Mouse (Mus musculus) hindbrain, embryonic 13.5 days (tissue): ENCODE measurements around the gene Zfp983. TPM values are rescaled to one million over a fixed set of nuclear protein-coding genes. Genes with fewer than 3 reads are reported as not detected.
"Not testable (repeated sequence)": the region's sequence is repeated elsewhere in the genome, so short reads cannot be mapped to it uniquely, and the experiment has no call there.

Source experiments
- ATAC-seq: fragments of 200-750 bp; cut with Nextera tagmentation; 2 replicates; pipeline ENCODE4 v1.8.0; 2017; ENCODE audit warnings: moderate TSS enrichment; ENCODE audit not compliant: low FRiP score
- H3K27ac ChIP-seq: fragments of 300-500 bp; sonication (generic); 2 replicates; pipeline ENCODE4 v1.5.1; 2015; ENCODE audit warnings: inconsistent platforms, mild to moderate bottlenecking, moderate library complexity
- H3K27me3 ChIP-seq: fragments of 300-500 bp; sonication (generic); 2 replicates; pipeline ENCODE4 v1.6.1; 2015; ENCODE audit warnings: mild to moderate bottlenecking, inconsistent platforms
- H3K36me3 ChIP-seq: fragments of 300-500 bp; sonication (generic); 2 replicates; pipeline ENCODE4 v1.6.1; 2015; ENCODE audit warnings: mild to moderate bottlenecking, inconsistent platforms
- H3K4me1 ChIP-seq: fragments of 300-500 bp; sonication (generic); replicated peaks from 2 replicates; pipeline ENCODE4 v1.6.1; 2015; ENCODE audit warnings: inconsistent platforms
- H3K4me2 ChIP-seq: fragments of 300-500 bp; sonication (generic); 2 replicates; pipeline ENCODE4 v1.6.1; 2015; ENCODE audit warnings: inconsistent platforms, mild to moderate bottlenecking, moderate library complexity
- H3K4me3 ChIP-seq: fragments of 300-500 bp; sonication (generic); 2 replicates; pipeline ENCODE4 v1.5.1; 2015; ENCODE audit warnings: mild to moderate bottlenecking, inconsistent platforms
- H3K9ac ChIP-seq: fragments of 300-500 bp; sonication (generic); 2 replicates; pipeline ENCODE4 v1.6.1; 2015; ENCODE audit warnings: mild to moderate bottlenecking, inconsistent platforms
- H3K9me3 ChIP-seq: fragments of 300-500 bp; sonication (generic); 2 replicates; pipeline ENCODE4 v1.6.1; 2016; ENCODE audit warnings: inconsistent platforms
- WGBS: fragments of 180-500 bp; shearing (Covaris S2); methylation state at CpG from one replicate; pipeline ENCODE4 v1.1.7; 2015; 5-methylcytosine and 5-hydroxymethylcytosine counted together
- polyA plus RNA-seq: library from polyadenylated mRNA; unstranded; fragments of >200 nt; fragmentation: Nextera tagmentation; extraction: Ambion mirVana; gene quantifications from 2 replicates; pipeline ENCODE4 v1.2.1, GENCODE M21; 2015

Gene Zfp983
- polyA plus RNA-seq: 11.7 and 12.9 TPM in 2 replicates

DNA sequence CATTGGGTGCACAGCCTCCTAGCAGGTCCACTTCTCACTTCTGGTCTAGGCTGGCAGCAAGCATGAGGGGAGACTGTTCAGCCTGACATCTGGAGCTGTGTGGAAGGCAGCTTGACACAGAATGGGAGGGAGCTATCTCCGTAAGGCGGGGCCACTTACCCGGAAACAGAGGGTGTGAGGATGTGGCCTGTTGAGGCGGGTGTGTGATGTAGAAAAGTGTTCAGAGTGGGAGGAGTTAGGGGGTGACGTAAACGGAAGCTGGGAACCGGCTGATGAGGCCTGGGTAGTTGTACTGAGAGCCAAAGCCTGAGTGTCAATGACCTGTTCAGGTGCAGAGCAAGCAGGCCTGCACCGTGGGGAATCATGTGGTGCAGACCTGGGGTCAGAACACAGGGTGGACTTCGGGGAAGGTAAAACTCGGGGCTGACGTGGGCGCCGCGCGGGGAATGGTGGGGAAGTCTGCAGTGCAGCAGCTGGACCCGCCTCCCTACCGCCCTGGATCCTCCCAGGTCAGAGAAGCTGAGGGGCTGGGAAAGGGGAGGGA lies at the start of gene Zfp983:
Zfp983 (plus strand) TSS at position 261 of the 544 bp plus-strand sequence.
- peak; percentile 100 for ATAC-seq
- H3K9me3 ChIP-seq, H3K36me3 ChIP-seq, H3K27me3 ChIP-seq, H3K4me1 ChIP-seq: not testable (repeated sequence)
- Histone ChIP-seq H3K4me3 (peak within 1 kb of the TSS; percentile 46), H3K4me2 (peak within 1 kb of the TSS; percentile 48), H3K9ac (peak within 1 kb of the TSS; percentile 31; the same call in 1 of the 2 replicates), H3K27ac (peak within 1 kb of the TSS; percentile 58)
- under 1% methylated on average over 17 of the region's 17 CpGs for WGBS

DNA sequence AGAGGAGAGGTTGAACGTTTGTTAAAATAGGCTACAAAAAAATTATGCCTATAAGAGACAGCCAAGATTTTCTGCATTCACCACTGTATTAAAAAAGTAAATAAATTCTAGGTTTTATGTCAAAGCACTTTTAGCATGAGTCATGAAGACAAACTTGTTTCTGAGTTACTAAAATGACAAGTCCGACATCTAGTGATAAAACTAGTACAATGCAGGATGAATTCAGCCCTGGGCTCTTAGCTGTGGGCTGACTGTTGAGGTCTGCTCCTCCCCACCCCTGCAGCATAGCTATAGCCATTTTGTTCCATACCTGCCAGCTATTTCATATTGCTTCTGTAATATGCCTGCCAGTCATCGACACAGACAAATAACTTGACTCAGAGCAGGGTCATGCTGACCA lies 34.1 kb upstream of the Zfp983 start:
- no peaks in the 10 kb centered on the region for H3K36me3 ChIP-seq
- no peaks in the 10 kb centered on the region for H3K27me3 ChIP-seq
- no peaks in the 10 kb centered on the region for H3K4me1 ChIP-seq
- no peak overlapping the region for H3K4me2 ChIP-seq
- H3K9ac ChIP-seq: no peak overlapping the region
- ATAC-seq: no peak
- no peaks in the 10 kb centered on the region for H3K9me3 ChIP-seq
- H3K27ac ChIP-seq: no peak overlapping the region
- WGBS: 86% methylated on average over 3 of the region's 3 CpGs
- no peak overlapping the region for H3K4me3 ChIP-seq

DNA sequence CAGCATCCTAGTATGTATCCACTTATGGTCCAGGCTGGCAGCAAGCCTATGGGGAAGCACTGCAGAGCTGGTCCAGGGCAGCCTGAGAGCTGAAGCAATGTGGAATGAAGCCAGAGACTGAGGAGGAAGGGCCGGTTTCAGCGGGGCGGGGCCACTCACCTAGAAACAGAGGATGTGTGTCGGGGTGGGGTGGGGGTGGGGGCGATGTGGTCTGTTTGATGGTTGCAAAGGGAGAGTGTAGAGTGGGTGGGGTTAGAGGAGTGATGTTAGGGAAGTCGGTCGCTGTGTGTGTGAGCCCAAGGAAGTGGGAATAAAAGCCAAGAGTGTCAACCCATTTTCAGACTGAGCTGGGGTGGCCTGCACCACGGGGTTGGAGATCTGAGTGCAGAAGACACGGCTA lies 33.1 kb upstream of the Zfp983 start:
- no peak for ATAC-seq
- no peak overlapping the region for H3K4me2 ChIP-seq
- H3K4me1 ChIP-seq: no peaks in the 10 kb centered on the region
- no peaks in the 10 kb centered on the region for H3K36me3 ChIP-seq
- H3K4me3 ChIP-seq: no peak overlapping the region
- H3K9me3 ChIP-seq: no peaks in the 10 kb centered on the region
- H3K9ac ChIP-seq: no peak overlapping the region
- 17% methylated on average over 9 of the region's 9 CpGs for WGBS
- no peak overlapping the region for H3K27ac ChIP-seq
- no peaks in the 10 kb centered on the region for H3K27me3 ChIP-seq

DNA sequence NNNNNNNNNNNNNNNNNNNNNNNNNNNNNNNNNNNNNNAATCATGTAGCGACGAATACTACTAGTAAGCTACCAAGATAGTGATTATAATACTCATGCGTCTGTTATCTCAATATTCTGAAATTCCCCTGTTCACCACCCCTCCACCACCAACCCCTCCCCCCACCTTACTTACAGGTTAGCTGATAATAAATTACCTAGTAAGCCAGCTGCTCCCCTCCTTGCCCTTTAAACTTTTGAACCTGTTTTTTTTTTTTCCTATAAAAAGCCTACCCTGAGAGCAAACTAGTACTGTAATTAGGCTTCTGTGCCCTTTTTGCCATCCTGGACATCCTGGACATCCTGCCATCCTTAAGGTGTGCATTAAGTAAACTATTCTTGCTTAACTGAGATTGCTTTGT lies 26.8 kb upstream of the Zfp983 start:
- H3K36me3 ChIP-seq: no peaks in the 10 kb centered on the region
- H3K27me3 ChIP-seq: no peaks in the 10 kb centered on the region
- H3K27ac ChIP-seq: no peak overlapping the region
- no peak overlapping the region for H3K4me3 ChIP-seq
- no peaks in the 10 kb centered on the region for H3K9me3 ChIP-seq
- no peak for ATAC-seq
- H3K4me1 ChIP-seq: no peaks in the 10 kb centered on the region
- 0% methylated on average over 1 of the region's 3 CpGs for whole genome bisulfite sequencing
- H3K9ac ChIP-seq: no peak overlapping the region
- H3K4me2 ChIP-seq: no peak overlapping the region

DNA sequence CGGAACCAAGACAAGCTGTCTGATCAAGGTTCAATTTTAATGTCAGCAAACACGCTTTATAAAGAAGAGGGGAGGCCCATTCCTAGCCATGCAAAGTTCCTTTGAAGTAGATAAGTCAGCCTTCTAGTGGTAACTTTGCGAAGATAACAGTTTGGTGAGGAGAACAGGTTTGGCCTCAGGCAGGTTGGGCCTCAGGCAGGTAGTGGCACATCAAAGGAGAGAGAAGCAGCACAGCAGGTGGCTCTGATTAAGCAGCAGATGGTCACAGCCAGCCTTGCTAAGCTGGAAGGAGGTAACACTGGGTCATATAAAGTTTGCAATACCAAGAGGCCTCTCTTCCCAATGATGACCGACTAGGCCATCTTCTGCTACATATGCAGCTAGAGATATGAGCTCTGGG lies 14.7 kb upstream of the Zfp983 start:
- not testable (repeated sequence) for H3K4me2 ChIP-seq, H3K9ac ChIP-seq, H3K27ac ChIP-seq, H3K36me3 ChIP-seq, ATAC-seq, H3K4me1 ChIP-seq, H3K4me3 ChIP-seq, H3K27me3 ChIP-seq
- H3K9me3 ChIP-seq: peaks cover 12% of the 10 kb centered on the region; the same call in 1 of the 2 replicates
- 66% methylated on average over 4 of the region's 4 CpGs for WGBS

DNA sequence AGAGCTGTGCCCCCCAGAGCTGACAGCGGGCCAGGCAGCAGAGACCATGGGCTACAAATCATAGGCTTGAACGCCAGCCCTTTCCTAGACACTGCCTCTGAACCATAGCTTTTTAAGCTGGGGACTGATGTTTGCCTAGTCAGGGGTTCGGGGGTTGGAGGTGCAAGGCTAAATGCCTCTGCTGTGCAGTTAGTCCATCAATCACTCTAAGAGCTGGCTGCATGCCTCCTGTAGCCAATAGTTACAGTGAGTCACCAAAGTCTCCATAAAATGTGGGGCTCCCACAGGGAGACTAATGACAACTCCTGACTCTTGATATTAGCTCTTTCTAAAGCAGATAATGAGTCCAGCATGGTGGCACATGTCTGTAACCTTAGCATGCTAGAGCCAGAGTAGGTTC lies 1.6 kb upstream of the Zfp983 start:
- ATAC-seq: no peak
- H3K27me3 ChIP-seq: no peaks in the 10 kb centered on the region
- H3K9ac ChIP-seq: no peak overlapping the region
- H3K9me3 ChIP-seq: no peaks in the 10 kb centered on the region
- no peaks in the 10 kb centered on the region for H3K36me3 ChIP-seq
- no peak overlapping the region for H3K4me3 ChIP-seq
- H3K4me2 ChIP-seq: no peak overlapping the region
- WGBS: 61% methylated on average over 3 of the region's 3 CpGs
- H3K4me1 ChIP-seq: peaks cover 5% of the 10 kb centered on the region; the same call in 1 of the 2 replicates
- no peak overlapping the region for H3K27ac ChIP-seq

DNA sequence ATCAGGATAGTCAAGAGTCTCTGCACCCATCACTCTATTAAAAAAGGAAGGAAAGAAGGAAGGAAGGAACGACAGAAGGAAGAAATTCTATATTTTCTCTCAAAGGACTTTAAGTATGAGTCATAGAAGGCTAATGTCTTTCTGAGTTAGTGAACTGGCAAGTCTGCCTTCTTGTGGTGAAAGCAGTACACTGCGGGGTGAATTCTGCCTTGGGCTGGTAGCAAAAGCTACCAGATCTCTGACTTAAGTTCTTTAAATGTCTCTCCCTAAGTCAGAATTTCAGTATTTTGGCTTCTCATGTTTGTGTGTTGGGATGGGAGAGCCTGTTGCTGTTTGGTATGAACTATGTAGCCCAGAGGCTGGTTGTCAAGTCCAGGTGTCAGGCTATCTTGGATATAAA lies 488 bp upstream of the Zfp983 start:
- Histone ChIP-seq H3K36me3 (no peaks in the 10 kb centered on the region), H3K9me3 (no peaks in the 10 kb centered on the region), H3K4me2 (peak overlapping the region; percentile 48), H3K27me3 (no peaks in the 10 kb centered on the region), H3K27ac (peak overlapping the region; percentile 58), H3K4me1 (peaks cover 5% of the 10 kb centered on the region; the same call in 1 of the 2 replicates), H3K4me3 (peak overlapping the region; percentile 46), H3K9ac (peak overlapping the region; percentile 31; the same call in 1 of the 2 replicates)
- WGBS: 29% methylated on average over 2 of the region's 2 CpGs
- ATAC-seq: peak; percentile 63

DNA sequence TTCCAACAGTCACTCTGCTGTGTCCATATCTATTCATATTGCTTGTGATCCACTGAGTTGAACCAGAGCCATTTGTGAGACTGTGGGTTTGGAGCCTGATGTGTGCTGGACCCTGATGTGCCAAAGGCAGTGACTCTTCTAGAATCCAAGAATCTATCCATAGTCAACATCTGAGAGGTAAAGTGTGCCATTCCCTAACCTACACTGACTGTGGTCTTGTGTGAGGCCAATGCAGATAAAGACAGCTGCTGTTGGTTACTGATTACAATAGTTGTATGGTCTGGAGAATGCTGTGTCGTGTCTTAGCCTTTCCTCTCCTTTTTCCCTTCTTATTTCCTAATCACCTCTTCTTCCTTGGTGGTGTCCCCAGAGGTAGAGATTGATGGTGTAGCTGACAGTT lies 28.4 kb downstream of the Zfp983 start:
- not testable (repeated sequence) for H3K9me3 ChIP-seq, H3K4me3 ChIP-seq, H3K27ac ChIP-seq, H3K4me2 ChIP-seq, H3K9ac ChIP-seq, H3K36me3 ChIP-seq, H3K27me3 ChIP-seq
- peaks cover 13% of the 10 kb centered on the region for H3K4me1 ChIP-seq
- ATAC-seq: 0 out of 2 replicates have a peak, but pooled peaks have one; percentile 2
- WGBS: 16% methylated on average over 1 of the region's 1 CpGs

DNA sequence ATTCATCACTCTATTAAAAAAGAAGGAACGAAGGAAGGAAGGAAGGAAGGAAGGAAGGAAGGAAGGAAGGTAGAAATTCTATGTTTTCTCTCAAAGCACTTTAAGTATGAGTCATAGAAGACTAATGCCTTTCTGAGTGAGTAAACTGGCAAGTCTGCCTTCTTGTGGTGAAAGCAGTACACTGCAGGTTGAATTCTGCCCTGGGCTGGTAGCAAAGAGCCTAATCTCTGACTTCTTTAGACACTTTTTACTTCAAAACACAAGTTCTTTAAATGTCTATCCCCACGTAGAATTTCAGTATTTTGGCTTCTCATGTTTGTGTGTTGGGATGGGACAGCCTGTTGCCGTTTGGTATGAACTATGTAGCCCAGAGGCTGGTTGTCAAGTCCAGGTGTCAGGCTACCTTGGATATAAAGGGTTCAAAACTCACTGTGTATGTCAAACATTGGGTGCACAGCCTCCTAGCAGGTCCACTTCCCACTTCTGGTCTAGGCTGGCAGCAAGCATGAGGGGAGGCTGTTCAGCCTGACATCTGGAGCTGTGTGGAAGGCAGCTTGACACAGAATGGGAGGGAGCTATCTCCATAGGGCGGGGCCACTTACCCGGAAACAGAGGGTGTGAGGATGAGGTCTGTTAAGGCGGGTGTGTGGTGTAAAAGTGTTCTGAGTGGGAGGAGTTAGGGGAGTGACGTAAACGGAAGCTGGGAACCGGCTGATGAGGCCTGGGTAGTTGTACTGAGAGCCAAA lies 29.0 kb downstream of the Zfp983 start:
- Histone ChIP-seq H3K27ac (peak overlapping the region; percentile 84), H3K36me3 (peaks cover 1% of the 10 kb centered on the region), H3K4me2 (peak overlapping the region; percentile 57), H3K4me3 (peak overlapping the region; percentile 48), H3K4me1 (peaks cover 13% of the 10 kb centered on the region), H3K27me3 (no peaks in the 10 kb centered on the region), H3K9ac (peak overlapping the region; percentile 66), H3K9me3 (no peaks in the 10 kb centered on the region)
- 6% methylated on average over 9 of the region's 9 CpGs for WGBS
- peak; percentile 99 for ATAC-seq

DNA sequence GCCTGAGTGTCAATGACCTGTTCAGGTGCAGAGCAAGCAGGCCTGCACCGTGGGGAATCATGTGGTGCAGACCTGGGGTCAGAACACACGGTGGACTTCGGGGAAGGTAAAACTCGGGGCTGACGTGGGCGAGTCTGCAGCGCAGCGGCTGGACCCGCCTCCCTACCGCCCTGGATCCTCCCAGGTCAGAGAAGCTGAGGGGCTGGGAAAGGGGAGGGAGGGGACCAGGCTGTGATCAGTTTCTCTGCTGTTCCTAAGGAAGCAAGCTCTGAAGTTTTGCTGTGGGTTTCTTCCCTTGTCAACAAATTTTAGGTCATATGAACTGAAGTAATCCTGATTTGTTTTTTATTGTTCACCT lies 29.6 kb downstream of the Zfp983 start:
- H3K9me3 ChIP-seq, H3K27me3 ChIP-seq, H3K36me3 ChIP-seq: not testable (repeated sequence)
- 0% methylated on average over 10 of the region's 10 CpGs for WGBS
- Histone ChIP-seq H3K4me3 (peak overlapping the region; percentile 48), H3K9ac (peak overlapping the region; percentile 66), H3K4me1 (peaks cover 13% of the 10 kb centered on the region), H3K27ac (peak overlapping the region; percentile 84), H3K4me2 (peak overlapping the region; percentile 57)
- ATAC-seq: peak; percentile 90

DNA sequence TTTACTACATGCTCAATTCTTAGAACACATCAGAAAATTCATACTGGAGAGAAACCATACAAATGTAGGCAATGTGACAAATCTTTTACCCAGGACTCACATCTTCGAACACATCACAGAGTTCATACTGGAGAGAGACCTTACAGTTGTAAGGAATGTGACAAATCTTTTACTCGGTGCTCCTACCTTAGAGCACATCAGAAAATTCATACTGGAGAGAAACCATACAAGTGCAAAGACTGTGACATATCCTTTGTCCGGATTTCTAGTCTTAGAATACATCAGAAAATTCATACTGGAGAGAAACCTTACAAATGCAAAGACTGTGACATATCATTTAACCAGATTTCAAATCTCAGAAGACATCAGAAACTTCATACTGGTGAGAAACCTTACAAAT lies 41.1 kb downstream of the Zfp983 start, which contains the start of gene Gm10226:
Gm10226 (plus strand) TSS at position 301 of the 400 bp plus-strand sequence.
- Histone ChIP-seq H3K36me3 (peaks cover 56% of the 10 kb centered on the region), H3K4me1 (no peaks in the 10 kb centered on the region), H3K4me2 (no peak within 1 kb of the TSS), H3K9ac (no peak within 1 kb of the TSS), H3K4me3 (no peak within 1 kb of the TSS), H3K27ac (no peak within 1 kb of the TSS), H3K27me3 (no peaks in the 10 kb centered on the region), H3K9me3 (no peaks in the 10 kb centered on the region)
- no peak for ATAC-seq
- WGBS: 95% methylated on average over 3 of the region's 3 CpGs

DNA sequence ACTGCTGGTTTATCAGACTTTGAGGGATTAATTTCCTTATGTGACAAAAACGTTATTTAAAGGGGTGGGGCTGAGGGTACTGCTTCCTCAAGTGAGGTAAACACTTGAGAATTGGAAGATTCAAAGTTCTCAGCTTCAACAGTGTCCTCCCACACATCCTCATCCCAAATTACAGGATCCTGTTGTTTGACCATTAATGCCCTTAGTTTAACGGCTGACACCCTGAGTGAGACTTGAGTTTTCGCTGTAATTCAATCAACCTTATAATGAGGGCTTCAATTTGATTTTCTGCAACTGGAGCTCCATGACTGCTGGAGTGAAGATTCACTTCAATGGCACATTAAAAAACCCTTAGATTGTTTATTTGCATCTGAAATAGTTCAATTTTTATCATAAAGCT lies 42.9 kb downstream of the Zfp983 start:
- no peak overlapping the region for H3K27ac ChIP-seq
- H3K4me1 ChIP-seq: no peaks in the 10 kb centered on the region
- 86% methylated on average over 3 of the region's 3 CpGs for WGBS
- no peak overlapping the region for H3K4me3 ChIP-seq
- H3K9me3 ChIP-seq: no peaks in the 10 kb centered on the region
- H3K27me3 ChIP-seq: no peaks in the 10 kb centered on the region
- no peak overlapping the region for H3K4me2 ChIP-seq
- H3K9ac ChIP-seq: no peak overlapping the region
- ATAC-seq: no peak
- peaks cover 48% of the 10 kb centered on the region for H3K36me3 ChIP-seq

DNA sequence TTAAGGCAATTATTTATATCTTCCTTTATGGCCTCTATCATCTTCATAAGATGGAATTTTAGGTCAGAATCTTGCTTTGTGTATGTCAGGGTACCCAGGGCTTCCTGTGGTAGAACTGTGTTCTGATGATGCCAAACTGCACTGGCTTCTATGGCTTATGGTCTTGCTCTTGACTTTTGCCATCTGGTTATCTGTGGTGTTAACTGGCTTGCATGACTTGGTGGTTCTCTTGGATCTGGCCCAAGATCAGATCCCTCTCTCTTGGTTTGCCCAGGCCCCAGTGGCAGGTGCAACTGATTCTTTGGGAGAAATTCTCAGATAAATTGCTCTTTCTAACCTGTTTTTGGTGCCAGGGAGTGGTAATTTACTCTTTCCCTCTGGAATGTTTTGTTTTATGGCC lies 45.6 kb downstream of the Zfp983 start:
- Histone ChIP-seq H3K4me1 (no peaks in the 10 kb centered on the region), H3K27ac (no peak overlapping the region), H3K36me3 (peaks cover 25% of the 10 kb centered on the region), H3K9ac (no peak overlapping the region), H3K4me2 (no peak overlapping the region), H3K9me3 (no peaks in the 10 kb centered on the region), H3K27me3 (no peaks in the 10 kb centered on the region), H3K4me3 (no peak overlapping the region)
- no peak for ATAC-seq
